8 mouse cellular contexts compared by ENCODE assay signal in genomic region chr5:126671156-126671555, GRCm38 (mm10).
A peak's percentile ranks its signal among the peaks of the same experiment; 100 is the strongest.
DNase-seq lines count a peak whose midpoint lies in the region; ATAC-seq and TF ChIP-seq lines count a peak whose summit lies in the region.

No protein-coding gene starts in this region.

- peak; percentile 55 for TF ChIP-seq CTCF in heart, adult 2 months (IDR thresholded peaks at IDR 0.05)
- TF ChIP-seq CTCF in left cerebral cortex, adult 2 months (IDR thresholded peaks at IDR 0.05) = peak; percentile 70

- DNase-seq in heart, adult 2 months = no peak
- DNase-seq in 3T3-L1 (ENCODE audit: low read depth, low spot score) = peak; percentile 22
- peak; percentile 13 for DNase-seq in adrenal gland, adult 2 months
- peak; percentile 80 for DNase-seq in embryonic facial prominence, embryonic 11.5 days (ENCODE audit: low spot score)
- DNase-seq in left cerebral cortex, adult 2 months (ENCODE audit: extremely low spot score in 1 of 2, low spot score in 2 of 2) = peak; percentile 24 to 47
- DNase-seq in thymus, postnatal 36 days = no peak

- TF ChIP-seq POLR2A in heart, adult 2 months (IDR thresholded peaks at IDR 0.05; ENCODE audit: insufficient read depth, low read depth, low read length) = no peak

- H3K27ac ChIP-seq in heart, adult 2 months = no peak overlapping the region
- H3K27ac ChIP-seq in heart, embryonic 11.5 days (ENCODE audit: low read depth, low read length) = no peak overlapping the region
- no peak overlapping the region for H3K27ac ChIP-seq in embryonic facial prominence, embryonic 11.5 days (replicated peaks; ENCODE audit: low read depth, low read length)
- no peak overlapping the region for H3K27ac ChIP-seq in left cerebral cortex, adult 2 months
- H3K27ac ChIP-seq in heart, embryonic 12.5 days (ENCODE audit: poor library complexity, severe bottlenecking) = no peak overlapping the region

- no peak for ATAC-seq in heart, embryonic 11.5 days (replicated peaks; ENCODE audit: insufficient number of reproducible peaks, low FRiP score, low TSS enrichment)
- no peak for ATAC-seq in embryonic facial prominence, embryonic 11.5 days (replicated peaks; ENCODE audit: insufficient number of reproducible peaks, low FRiP score, low TSS enrichment, low read depth)
- no peak for ATAC-seq in heart, embryonic 12.5 days (ENCODE audit: insufficient number of reproducible peaks, low FRiP score)

- no peaks in the 10 kb centered on the region for H3K79me2 ChIP-seq in heart, adult 2 months (replicated peaks; ENCODE audit: control insufficient read depth, insufficient read depth, low read length)

- 57% methylated on average over 1 of the region's 1 CpGs for WGBS in heart, adult 2 months
- WGBS in heart, embryonic 11.5 days (ENCODE audit: insufficient replicate concordance) = 60% methylated on average over 1 of the region's 1 CpGs
- 62% methylated on average over 1 of the region's 1 CpGs for WGBS in embryonic facial prominence, embryonic 11.5 days
- 79% methylated on average over 1 of the region's 1 CpGs for WGBS in heart, embryonic 12.5 days

- no peaks in the 10 kb centered on the region for H3K4me1 ChIP-seq in heart, adult 2 months (ENCODE audit: control insufficient read depth, insufficient read depth, low read length)
- no peaks in the 10 kb centered on the region for H3K4me1 ChIP-seq in heart, embryonic 11.5 days (ENCODE audit: control insufficient read depth, insufficient read depth, low read length)
- no peaks in the 10 kb centered on the region for H3K4me1 ChIP-seq in embryonic facial prominence, embryonic 11.5 days (ENCODE audit: control insufficient read depth, insufficient read depth, low read length)
- H3K4me1 ChIP-seq in heart, embryonic 12.5 days (replicated peaks) = no peaks in the 10 kb centered on the region

- no peaks in the 10 kb centered on the region for H3K27me3 ChIP-seq in heart, adult 2 months (ENCODE audit: control insufficient read depth, insufficient read depth, low read length)
- no peaks in the 10 kb centered on the region for H3K27me3 ChIP-seq in heart, embryonic 11.5 days (ENCODE audit: control insufficient read depth, insufficient read depth, low read length)
- no peaks in the 10 kb centered on the region for H3K27me3 ChIP-seq in embryonic facial prominence, embryonic 11.5 days (ENCODE audit: control insufficient read depth, insufficient read depth, low read length)
- H3K27me3 ChIP-seq in heart, embryonic 12.5 days (replicated peaks) = no peaks in the 10 kb centered on the region

- H3K4me2 ChIP-seq in heart, embryonic 11.5 days = no peak overlapping the region
- H3K4me2 ChIP-seq in embryonic facial prominence, embryonic 11.5 days (ENCODE audit: low read depth, low read length) = no peak overlapping the region
- no peak overlapping the region for H3K4me2 ChIP-seq in heart, embryonic 12.5 days

- intact Hi-C loops in heart, adult 2 months (cut with DNase I) = no loop called here
- intact Hi-C loops in left cerebral cortex, adult 2 months (cut with DNase I) = loop anchor here (5.0 kb wide), 1 partner anchor 61 kb away; no protein-coding TSS in a partner anchor

- no peak overlapping the region for H3K4me3 ChIP-seq in heart, adult 2 months
- no peak overlapping the region for H3K4me3 ChIP-seq in heart, embryonic 11.5 days (ENCODE audit: low read depth, low read length)
- no peak overlapping the region for H3K4me3 ChIP-seq in embryonic facial prominence, embryonic 11.5 days (ENCODE audit: low read depth, low read length)
- no peak overlapping the region for H3K4me3 ChIP-seq in left cerebral cortex, adult 2 months
- no peak overlapping the region for H3K4me3 ChIP-seq in heart, embryonic 12.5 days

- H3K9ac ChIP-seq in heart, adult 2 months (ENCODE audit: low read depth, low read length) = no peak overlapping the region
- H3K9ac ChIP-seq in heart, embryonic 11.5 days (ENCODE audit: low read depth, low read length) = no peak overlapping the region
- H3K9ac ChIP-seq in embryonic facial prominence, embryonic 11.5 days (replicated peaks; ENCODE audit: low read length) = no peak overlapping the region
- no peak overlapping the region for H3K9ac ChIP-seq in heart, embryonic 12.5 days

- no peaks in the 10 kb centered on the region for H3K36me3 ChIP-seq in heart, adult 2 months (ENCODE audit: control insufficient read depth, insufficient read depth, low read length)
- H3K36me3 ChIP-seq in heart, embryonic 11.5 days (ENCODE audit: control insufficient read depth, insufficient read depth, low read length) = no peaks in the 10 kb centered on the region
- H3K36me3 ChIP-seq in embryonic facial prominence, embryonic 11.5 days (replicated peaks; ENCODE audit: control insufficient read depth, insufficient read depth, low read depth, low read length) = no peaks in the 10 kb centered on the region
- H3K36me3 ChIP-seq in heart, embryonic 12.5 days = no peaks in the 10 kb centered on the region

- no peak for TF ChIP-seq EP300 in heart, adult 2 months (IDR thresholded peaks at IDR 0.05; ENCODE audit: insufficient read depth, low read depth, low read length)

- no peaks in the 10 kb centered on the region for H3K9me3 ChIP-seq in heart, embryonic 11.5 days (replicated peaks; ENCODE audit: control insufficient read depth, low read length)
- no peaks in the 10 kb centered on the region for H3K9me3 ChIP-seq in embryonic facial prominence, embryonic 11.5 days (replicated peaks; ENCODE audit: control insufficient read depth, low read length)
- 0 out of 2 replicates have a peak, but pooled peaks cover 3% of the 10 kb centered on the region for H3K9me3 ChIP-seq in heart, embryonic 12.5 days (replicated peaks)

Comparison
In these comparisons a context has a peak if more than half of its experiments do, and no peak if none do; other contexts are left out.
1. DNase-seq: peak in 3T3-L1 (single experiment), adrenal gland, adult 2 months (single experiment), embryonic facial prominence, embryonic 11.5 days (single experiment) and left cerebral cortex, adult 2 months (2 of 2); none in heart, adult 2 months (0 of 2) and thymus, postnatal 36 days (0 of 2).